Mouse (Mus musculus) E14TG2a.4 (cell line): ENCODE measurements around the gene Nr1h4.

Experiments
- CTCF ChIP-seq: conservative IDR thresholded peaks from 2 replicates; pipeline ENCODE4 v1.5.1; 2014; ENCODE audit warnings: low read length
- POU5F1 ChIP-seq: IDR thresholded peaks from 2 replicates; pipeline ENCODE4 v1.6.1; 2014; ENCODE audit warnings: low read length, borderline replicate concordance

DNA sequence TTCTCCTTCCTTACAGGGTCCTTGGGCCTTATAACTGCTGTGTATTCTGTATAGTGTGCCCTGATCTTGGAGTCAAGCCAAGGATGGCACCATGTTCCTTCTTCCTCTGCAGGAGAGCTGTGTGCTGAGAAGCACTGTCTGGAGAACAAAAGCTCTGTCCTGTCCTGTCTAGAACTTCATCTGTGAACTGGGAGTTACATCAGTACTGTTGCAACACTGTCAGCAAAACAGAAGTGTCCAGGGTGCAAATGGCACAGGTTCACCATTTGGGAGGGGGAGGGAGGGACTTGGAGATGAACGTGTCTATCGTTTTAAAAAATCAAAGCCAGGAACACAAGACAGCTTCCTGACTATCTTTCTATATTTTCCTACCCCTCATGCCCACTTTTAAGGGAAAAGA lies 1.4 kb downstream of the Nr1h4 start:
- no peak for TF ChIP-seq CTCF
- no peak for TF ChIP-seq POU5F1
